Mouse (Mus musculus) frontal cortex, postnatal 36 days (tissue): ENCODE measurements at regions not wholly inside any gene's neighbourhood (a gene's known extent, or its start where the extent isn't known, plus 50 kb on each side); places are given as distances from the start of the nearest gene placed in this dataset.

Experiments used
- DNase-seq, 2 experiments: peaks; one replicate each; pipeline ENCODE4 v3.0.0; 2022; ENCODE audit warnings: low spot score in 2 of 2

DNA sequence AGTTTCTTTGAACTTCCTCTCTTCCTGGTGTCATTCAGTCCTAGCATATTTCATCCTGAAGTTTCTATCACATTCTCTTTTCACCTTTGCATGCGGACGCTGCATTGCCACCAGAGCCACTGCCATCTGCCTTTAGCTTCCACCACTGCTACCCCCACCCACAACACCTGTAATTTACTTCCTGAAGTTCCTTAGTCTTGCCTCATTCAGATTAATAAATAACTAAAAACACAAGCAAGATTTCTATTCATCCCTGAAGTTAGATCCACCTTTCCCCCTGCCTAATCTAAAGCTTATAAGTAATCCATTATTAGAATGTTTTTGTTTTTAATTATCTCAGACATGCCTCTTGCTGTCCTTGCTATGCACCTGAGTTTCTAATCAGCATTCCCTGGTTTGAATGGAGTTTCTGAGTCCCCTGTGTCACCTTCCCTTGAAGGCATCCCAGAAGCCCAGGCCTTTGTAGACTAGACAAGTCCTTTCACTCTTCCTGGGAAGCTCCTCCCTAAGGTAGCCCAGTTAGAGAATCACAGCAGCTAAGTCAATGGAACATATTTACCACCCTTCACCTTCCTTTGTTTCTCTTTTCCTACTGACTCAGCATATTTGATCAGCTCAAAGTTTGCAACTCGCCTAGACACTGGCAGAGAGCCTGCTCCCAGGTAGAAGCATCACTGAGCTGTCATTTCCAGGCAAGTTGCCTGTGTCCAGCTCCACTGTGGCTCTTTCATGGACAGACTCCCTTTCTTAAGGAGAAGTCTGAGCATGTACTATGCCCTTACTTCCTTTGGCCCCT, 284.8 kb upstream of the Grik2 start:
- DNase-seq = peak in 1 of 2 experiments; percentile 0

DNA sequence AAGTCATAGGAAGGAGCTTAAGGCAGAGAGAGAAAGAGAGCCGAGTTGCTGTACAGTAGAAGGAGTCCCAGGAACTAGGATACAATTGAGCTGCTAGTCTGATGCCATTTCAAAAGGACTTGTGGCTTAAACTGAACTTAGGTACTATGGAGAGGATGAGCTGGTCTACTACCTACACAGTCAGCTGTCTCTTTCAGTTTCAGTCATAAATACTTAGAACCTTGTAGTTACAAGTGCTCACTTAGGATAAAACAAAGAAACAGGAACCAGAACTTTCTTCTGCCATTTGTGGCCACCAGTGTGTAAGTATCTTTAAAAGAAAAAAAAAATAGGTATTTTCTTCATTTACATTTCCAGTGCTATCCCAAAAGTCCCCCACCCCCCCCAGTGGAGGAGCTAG, 283.3 kb upstream of the Grik2 start:
- DNase-seq = no peak

DNA sequence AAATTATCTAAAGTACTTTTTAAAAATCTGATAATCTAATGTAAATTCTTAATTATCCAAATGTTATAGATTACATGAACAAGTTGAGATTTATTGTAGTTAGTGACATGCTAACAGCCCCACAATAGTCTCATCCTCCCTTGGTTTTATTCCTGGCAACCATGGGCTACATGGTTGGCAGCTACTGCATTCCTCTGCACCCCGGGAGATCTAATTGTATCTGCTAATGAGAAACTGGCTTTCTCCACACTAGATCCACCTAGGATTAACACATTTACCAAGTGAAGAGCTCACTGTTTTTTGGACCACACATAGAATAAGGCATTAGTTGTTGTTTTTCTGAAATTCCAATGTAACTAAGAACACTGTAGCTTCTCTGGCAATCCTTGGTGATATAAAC, 274.8 kb upstream of the Grik2 start:
- no peak for DNase-seq

GRCm38 (mm10) chr10:50062716-50063115, 274.1 kb upstream of the Grik2 start:
- DNase-seq = no peak
